Mouse (Mus musculus) hindbrain, embryonic 13.5 days (tissue): ENCODE measurements at regions not wholly inside any gene's neighbourhood (a gene's known extent, or its start where the extent isn't known, plus 50 kb on each side); places are given as distances from the start of the nearest gene placed in this dataset.

Experiments used
- ATAC-seq: fragments of 200-750 bp; cut with Nextera tagmentation; 2 replicates; pipeline ENCODE4 v1.8.0; 2017; ENCODE audit warnings: moderate TSS enrichment; ENCODE audit not compliant: low FRiP score
- H3K27ac ChIP-seq: fragments of 300-500 bp; sonication (generic); 2 replicates; pipeline ENCODE4 v1.5.1; 2015; ENCODE audit warnings: inconsistent platforms, mild to moderate bottlenecking, moderate library complexity
- H3K27me3 ChIP-seq: fragments of 300-500 bp; sonication (generic); 2 replicates; pipeline ENCODE4 v1.6.1; 2015; ENCODE audit warnings: mild to moderate bottlenecking, inconsistent platforms
- H3K36me3 ChIP-seq: fragments of 300-500 bp; sonication (generic); 2 replicates; pipeline ENCODE4 v1.6.1; 2015; ENCODE audit warnings: mild to moderate bottlenecking, inconsistent platforms
- H3K4me1 ChIP-seq: fragments of 300-500 bp; sonication (generic); replicated peaks from 2 replicates; pipeline ENCODE4 v1.6.1; 2015; ENCODE audit warnings: inconsistent platforms
- H3K4me2 ChIP-seq: fragments of 300-500 bp; sonication (generic); 2 replicates; pipeline ENCODE4 v1.6.1; 2015; ENCODE audit warnings: inconsistent platforms, mild to moderate bottlenecking, moderate library complexity
- H3K4me3 ChIP-seq: fragments of 300-500 bp; sonication (generic); 2 replicates; pipeline ENCODE4 v1.5.1; 2015; ENCODE audit warnings: mild to moderate bottlenecking, inconsistent platforms
- H3K9ac ChIP-seq: fragments of 300-500 bp; sonication (generic); 2 replicates; pipeline ENCODE4 v1.6.1; 2015; ENCODE audit warnings: mild to moderate bottlenecking, inconsistent platforms
- H3K9me3 ChIP-seq: fragments of 300-500 bp; sonication (generic); 2 replicates; pipeline ENCODE4 v1.6.1; 2016; ENCODE audit warnings: inconsistent platforms
- WGBS: fragments of 180-500 bp; shearing (Covaris S2); methylation state at CpG from one replicate; pipeline ENCODE4 v1.1.7; 2015; 5-methylcytosine and 5-hydroxymethylcytosine counted together

- Histone ChIP-seq H3K27ac (peak overlapping the region; percentile 50; the same call in 1 of the 2 replicates), H3K27me3 (no peaks in the 10 kb centered on the region), H3K4me2 (no peak overlapping the region), H3K4me3 (no peak overlapping the region), H3K4me1 (peaks cover 8% of the 10 kb centered on the region; the same call in 1 of the 2 replicates), H3K9me3 (no peaks in the 10 kb centered on the region), H3K9ac (no peak overlapping the region), H3K36me3 (no peaks in the 10 kb centered on the region)
- no peak for ATAC-seq
- WGBS, result 77% methylated on average over 8 of the region's 8 CpGs
These were observed 171.9 kb downstream of the Spata19 start for GRCm38 (mm10) chr9:27568372-27569053.

GRCm38 (mm10) chr9:27569054-27569387, 172.4 kb downstream of the Spata19 start:
- WGBS, result 80% methylated on average over 7 of the region's 7 CpGs
- peaks cover 8% of the 10 kb centered on the region; the same call in 1 of the 2 replicates for H3K4me1 ChIP-seq
- no peak for ATAC-seq
- H3K27me3 ChIP-seq, result no peaks in the 10 kb centered on the region
- H3K4me2 ChIP-seq, result no peak overlapping the region
- 0 out of 2 replicates have a peak overlapping the region, but pooled peaks have one; percentile 6 for H3K27ac ChIP-seq
- H3K4me3 ChIP-seq, result no peak overlapping the region
- no peaks in the 10 kb centered on the region for H3K36me3 ChIP-seq
- H3K9me3 ChIP-seq, result no peaks in the 10 kb centered on the region
- H3K9ac ChIP-seq, result no peak overlapping the region

GRCm38 (mm10) chr9:27617096-27617839, 173.3 kb upstream of the Opcml start:
- 41% methylated on average over 7 of the region's 7 CpGs for WGBS
- H3K9ac ChIP-seq, result no peak overlapping the region
- no peak overlapping the region for H3K4me2 ChIP-seq
- H3K27ac ChIP-seq, result no peak overlapping the region
- no peak for ATAC-seq
- H3K9me3 ChIP-seq, result no peaks in the 10 kb centered on the region
- H3K27me3 ChIP-seq, result peaks cover 49% of the 10 kb centered on the region
- no peak overlapping the region for H3K4me3 ChIP-seq
- H3K4me1 ChIP-seq, result peaks cover 16% of the 10 kb centered on the region
- no peaks in the 10 kb centered on the region for H3K36me3 ChIP-seq

- WGBS, result 76% methylated on average over 6 of the region's 6 CpGs
- Histone ChIP-seq H3K36me3 (no peaks in the 10 kb centered on the region), H3K27ac (no peak overlapping the region), H3K9ac (no peak overlapping the region), H3K4me1 (no peaks in the 10 kb centered on the region; the same call in 1 of the 2 replicates), H3K4me3 (no peak overlapping the region), H3K27me3 (peaks cover 16% of the 10 kb centered on the region; the same call in 1 of the 2 replicates), H3K9me3 (no peaks in the 10 kb centered on the region), H3K4me2 (no peak overlapping the region)
- ATAC-seq, result no peak
These were observed 155.7 kb upstream of the Opcml start for GRCm38 (mm10) chr9:27634901-27635300.

DNA sequence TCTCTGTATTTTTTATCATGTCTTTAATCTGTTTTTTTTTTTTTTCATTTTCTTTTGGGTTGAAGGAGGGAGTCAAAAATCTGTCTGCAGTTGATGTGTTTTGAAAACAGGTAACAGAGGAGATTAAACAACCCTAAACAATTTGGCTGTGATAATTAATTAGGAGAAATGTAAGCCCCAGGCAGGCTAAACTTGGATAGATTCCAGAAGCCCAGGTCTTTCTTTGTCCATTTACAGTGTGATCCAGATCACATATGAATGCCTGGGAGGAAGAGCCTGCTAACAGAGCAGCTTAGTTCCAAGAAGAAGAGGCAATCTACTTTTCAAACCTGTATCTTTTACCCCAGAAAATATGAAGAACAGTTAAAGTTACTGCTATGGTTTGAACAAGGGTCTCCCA, 150.0 kb upstream of the Opcml start:
- H3K27me3 ChIP-seq, result 0 out of 2 replicates have a peak, but pooled peaks cover 8% of the 10 kb centered on the region
- H3K4me3 ChIP-seq, result no peak overlapping the region
- H3K9ac ChIP-seq, result no peak overlapping the region
- no peak for ATAC-seq
- H3K36me3 ChIP-seq, result no peaks in the 10 kb centered on the region
- no peak overlapping the region for H3K4me2 ChIP-seq
- H3K27ac ChIP-seq, result no peak overlapping the region
- no peaks in the 10 kb centered on the region; the same call in 1 of the 2 replicates for H3K4me1 ChIP-seq
- H3K9me3 ChIP-seq, result no peaks in the 10 kb centered on the region

- Histone ChIP-seq H3K27ac (no peak overlapping the region), H3K27me3 (0 out of 2 replicates have a peak, but pooled peaks cover 8% of the 10 kb centered on the region), H3K4me3 (no peak overlapping the region), H3K4me2 (no peak overlapping the region), H3K9me3 (no peaks in the 10 kb centered on the region), H3K9ac (no peak overlapping the region), H3K4me1 (no peaks in the 10 kb centered on the region; the same call in 1 of the 2 replicates), H3K36me3 (no peaks in the 10 kb centered on the region)
- WGBS, result 75% methylated on average over 1 of the region's 1 CpGs
- no peak for ATAC-seq
These were observed 147.3 kb upstream of the Opcml start for GRCm38 (mm10) chr9:27643312-27643711.

- no peak overlapping the region for H3K4me2 ChIP-seq
- no peak overlapping the region for H3K9ac ChIP-seq
- no peaks in the 10 kb centered on the region for H3K36me3 ChIP-seq
- no peaks in the 10 kb centered on the region for H3K9me3 ChIP-seq
- H3K4me3 ChIP-seq, result no peak overlapping the region
- H3K27ac ChIP-seq, result no peak overlapping the region
- no peaks in the 10 kb centered on the region; the same call in 1 of the 2 replicates for H3K4me1 ChIP-seq
- ATAC-seq, result no peak
- H3K27me3 ChIP-seq, result 0 out of 2 replicates have a peak, but pooled peaks cover 8% of the 10 kb centered on the region
These were observed 146.7 kb upstream of the Opcml start for GRCm38 (mm10) chr9:27643916-27644315.

- WGBS, result 89% methylated on average over 5 of the region's 5 CpGs
- no peak overlapping the region for H3K4me3 ChIP-seq
- no peak overlapping the region for H3K4me2 ChIP-seq
- H3K36me3 ChIP-seq, result no peaks in the 10 kb centered on the region
- no peaks in the 10 kb centered on the region for H3K4me1 ChIP-seq
- H3K27ac ChIP-seq, result no peak overlapping the region
- 0 out of 2 replicates have a peak, but pooled peaks cover 8% of the 10 kb centered on the region for H3K27me3 ChIP-seq
- no peak for ATAC-seq
- no peaks in the 10 kb centered on the region for H3K9me3 ChIP-seq
- no peak overlapping the region for H3K9ac ChIP-seq
These were observed 145.1 kb upstream of the Opcml start for GRCm38 (mm10) chr9:27645435-27645834.

DNA sequence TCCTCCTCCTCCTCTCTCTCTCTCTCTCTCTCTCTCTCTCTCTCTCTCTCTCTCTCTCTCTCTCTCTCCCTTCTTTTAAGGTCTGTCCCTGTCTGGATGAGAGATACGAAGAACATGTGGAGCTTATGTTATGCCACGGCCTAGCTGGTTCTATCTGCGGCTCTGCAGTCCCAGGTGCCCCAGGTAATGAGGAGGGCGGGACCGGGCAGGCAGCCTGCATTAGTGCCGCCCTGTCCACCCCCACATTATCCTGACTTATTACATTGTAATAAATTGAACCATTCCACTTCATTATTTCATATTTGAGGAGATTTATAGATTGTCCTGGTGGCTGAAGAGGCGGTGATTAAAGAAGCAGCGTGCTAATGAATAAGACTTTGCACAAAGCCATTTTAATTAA, 144.5 kb upstream of the Opcml start:
- Histone ChIP-seq H3K27me3 (0 out of 2 replicates have a peak, but pooled peaks cover 8% of the 10 kb centered on the region), H3K36me3 (no peaks in the 10 kb centered on the region), H3K4me3 (no peak overlapping the region), H3K9ac (no peak overlapping the region), H3K4me2 (no peak overlapping the region), H3K4me1 (no peaks in the 10 kb centered on the region), H3K9me3 (no peaks in the 10 kb centered on the region), H3K27ac (no peak overlapping the region)
- WGBS, result 82% methylated on average over 7 of the region's 8 CpGs
- no peak for ATAC-seq

- Histone ChIP-seq H3K27me3 (0 out of 2 replicates have a peak, but pooled peaks cover 6% of the 10 kb centered on the region), H3K27ac (no peak overlapping the region), H3K36me3 (no peaks in the 10 kb centered on the region), H3K4me2 (no peak overlapping the region), H3K9ac (no peak overlapping the region), H3K4me3 (no peak overlapping the region), H3K9me3 (no peaks in the 10 kb centered on the region), H3K4me1 (no peaks in the 10 kb centered on the region)
- WGBS, result 54% methylated on average over 10 of the region's 10 CpGs
- ATAC-seq, result no peak
These were observed 143.6 kb upstream of the Opcml start for GRCm38 (mm10) chr9:27646956-27647355.

- peaks cover 4% of the 10 kb centered on the region; the same call in 1 of the 2 replicates for H3K4me1 ChIP-seq
- H3K4me2 ChIP-seq, result no peak overlapping the region
- 96% methylated on average over 1 of the region's 1 CpGs for WGBS
- H3K9ac ChIP-seq, result no peak overlapping the region
- no peak overlapping the region for H3K4me3 ChIP-seq
- ATAC-seq, result no peak
- H3K36me3 ChIP-seq, result no peaks in the 10 kb centered on the region
- H3K9me3 ChIP-seq, result no peaks in the 10 kb centered on the region
- H3K27me3 ChIP-seq, result peaks cover 4% of the 10 kb centered on the region; the same call in 1 of the 2 replicates
- no peak overlapping the region for H3K27ac ChIP-seq
These were observed 132.6 kb upstream of the Opcml start for GRCm38 (mm10) chr9:27658001-27658400.

DNA sequence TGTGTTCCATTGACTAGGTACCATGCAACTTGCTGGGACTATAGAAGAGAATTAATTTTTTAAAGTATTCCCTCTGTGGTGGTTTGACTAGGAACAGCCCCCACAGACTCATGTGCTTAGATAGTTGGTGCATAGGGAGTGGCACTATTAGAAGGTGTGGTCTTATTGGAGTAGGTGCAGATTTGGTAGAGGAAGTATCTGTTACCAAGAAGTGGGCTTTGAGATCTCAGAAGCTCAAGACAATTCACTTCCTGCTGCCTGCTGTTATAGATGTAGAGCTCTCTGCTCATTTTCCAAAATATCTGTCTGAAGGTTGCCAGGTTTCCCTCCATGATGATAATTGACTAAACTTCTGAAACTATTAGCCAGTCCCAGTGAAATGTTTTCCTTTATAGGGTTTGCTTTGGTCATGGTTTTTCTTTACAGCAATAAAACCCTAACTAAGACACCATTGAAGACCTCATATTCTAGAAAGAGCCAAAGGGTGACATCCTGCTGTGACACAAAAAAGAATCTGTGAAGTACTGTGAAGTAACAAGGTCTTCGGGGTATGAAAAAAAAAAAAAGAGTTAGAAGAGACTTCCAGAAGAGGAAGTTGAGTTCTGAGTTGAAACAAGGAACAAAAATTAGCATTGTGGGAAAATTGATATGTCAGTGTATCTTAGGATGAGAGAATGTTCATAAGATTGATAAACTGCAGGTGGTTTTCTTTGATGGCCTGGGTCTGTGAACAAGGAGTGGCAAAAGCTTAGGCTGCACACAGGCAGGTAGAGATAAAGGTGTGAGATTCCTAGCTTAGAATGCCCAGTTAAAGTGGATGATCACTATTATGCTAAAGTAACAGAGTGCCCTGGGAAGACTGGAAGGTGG, 128.9 kb upstream of the Opcml start:
- H3K9me3 ChIP-seq, result no peaks in the 10 kb centered on the region
- H3K27ac ChIP-seq, result no peak overlapping the region
- WGBS, result 83% methylated on average over 1 of the region's 1 CpGs
- H3K4me1 ChIP-seq, result peaks cover 4% of the 10 kb centered on the region; the same call in 1 of the 2 replicates
- H3K4me2 ChIP-seq, result no peak overlapping the region
- H3K9ac ChIP-seq, result no peak overlapping the region
- no peak overlapping the region for H3K4me3 ChIP-seq
- ATAC-seq, result no peak
- H3K36me3 ChIP-seq, result no peaks in the 10 kb centered on the region
- H3K27me3 ChIP-seq, result no peaks in the 10 kb centered on the region
